Mouse (Mus musculus): ENCODE measurements around the gene Zdhhc19. TPM values are rescaled to one million over a fixed set of nuclear protein-coding genes. Genes with fewer than 3 reads are reported as not detected.

The Zdhhc19 gene
- total and polyA plus RNA-seq, 3 experiments, result 0.58 to 1.4 TPM; not detected in 1

GRCm38 (mm10) chr16:32511338-32511734, 15.3 kb downstream of the Zdhhc19 start (continued):
- TF ChIP-seq MAX (IDR thresholded peaks at IDR 0.05; ENCODE audit: low read length), result no peak
- no peak for TF ChIP-seq POLR2AphosphoS5 (IDR thresholded peaks at IDR 0.05; ENCODE audit: borderline replicate concordance, low read depth, low read length)
- TF ChIP-seq ZNF384 (IDR thresholded peaks at IDR 0.05; ENCODE audit: low read depth, low read length), result no peak
- no peak for TF ChIP-seq ZKSCAN1 (IDR thresholded peaks at IDR 0.05; ENCODE audit: low read depth, low read length)

GRCm38 (mm10) chr16:32511827-32512490, 15.9 kb downstream of the Zdhhc19 start:
- no peak for DNase-seq (ENCODE audit: low read depth, low spot score)
- Histone ChIP-seq H3K36me3 (ENCODE audit: control insufficient read depth in 1 of 2, insufficient read depth in 2 of 2, low read length in 2 of 2) (peaks cover 0 to 39% of the 10 kb centered on the region in 2 experiments; a peak in 2 of 4 replicates), H3K9me3 (replicated peaks; ENCODE audit: insufficient read depth, low read length) (no peaks in the 10 kb centered on the region), H3K4me1 (ENCODE audit: control insufficient read depth in 1 of 2, insufficient read depth in 2 of 2, low read length in 2 of 2) (peaks cover 19 to 35% of the 10 kb centered on the region in 2 experiments), H3K4me3 (ENCODE audit: control insufficient read depth in 1 of 2, insufficient read depth in 1 of 2, low read depth in 2 of 2, low read length in 2 of 2) (no peak overlapping the region), H3K79me2 (ENCODE audit: control insufficient read depth, insufficient read depth, low read length, poor library complexity) (no peaks in the 10 kb centered on the region; the same call in 1 of the 2 replicates), H3K27me3 (ENCODE audit: control insufficient read depth in 1 of 2, insufficient read depth in 2 of 2, low read length in 2 of 2) (no peaks in the 10 kb centered on the region), H3K9ac (ENCODE audit: control insufficient read depth, low read depth, low read length, poor library complexity, severe bottlenecking) (no peak overlapping the region), H3K27ac (ENCODE audit: control insufficient read depth, low read depth, low read length) (no peak overlapping the region)
- TF ChIP-seq HCFC1 (IDR thresholded peaks at IDR 0.05; ENCODE audit: low read depth, low read length) (no peak), MYB (IDR thresholded peaks at IDR 0.05; ENCODE audit: low read depth, low read length) (no peak), USF1 (IDR thresholded peaks at IDR 0.05; ENCODE audit: low read depth, low read length) (no peak), NRF1 (IDR thresholded peaks at IDR 0.05; ENCODE audit: insufficient read depth, low read depth, low read length, poor library complexity, severe bottlenecking) (no peak), POLR2AphosphoS5 (IDR thresholded peaks at IDR 0.05; ENCODE audit: borderline replicate concordance, low read depth, low read length) (no peak), ELF1 (IDR thresholded peaks at IDR 0.05; ENCODE audit: low read depth, low read length) (no peak), TAL1 (IDR thresholded peaks at IDR 0.05; ENCODE audit: low read length) (no peak), ZKSCAN1 (IDR thresholded peaks at IDR 0.05; ENCODE audit: low read depth, low read length) (no peak), POLR2AphosphoS2 (IDR thresholded peaks at IDR 0.05; ENCODE audit: low read length) (no peak), RCOR1 (IDR thresholded peaks at IDR 0.05; ENCODE audit: low read depth, low read length) (no peak), MXI1 (IDR thresholded peaks at IDR 0.05; ENCODE audit: low read depth, low read length) (no peak), GATA1 (IDR thresholded peaks at IDR 0.05; ENCODE audit: low read depth, low read length) (no peak), CTCF (IDR thresholded peaks at IDR 0.05 in 2 of 3, conservative IDR thresholded peaks at IDR 0.05 in 1 of 3; ENCODE audit: control insufficient read depth in 1 of 3, insufficient read depth in 1 of 3, low read depth in 2 of 3, low read length in 3 of 3, poor library complexity in 1 of 3, severe bottlenecking in 1 of 3) (no peak), ETS1 (IDR thresholded peaks at IDR 0.05; ENCODE audit: low read depth, low read length) (no peak), KAT2A (conservative IDR thresholded peaks at IDR 0.05; ENCODE audit: low read depth, low read length) (no peak), MAZ (IDR thresholded peaks at IDR 0.05; ENCODE audit: low read depth, low read length) (no peak), CHD2 (IDR thresholded peaks at IDR 0.05; ENCODE audit: low read length) (no peak), BHLHE40 (IDR thresholded peaks at IDR 0.05; ENCODE audit: borderline replicate concordance, low read depth, low read length) (no peak), E2F4 (IDR thresholded peaks at IDR 0.05; ENCODE audit: borderline replicate concordance, low read depth, low read length) (no peak), EP300 (IDR thresholded peaks at IDR 0.05; ENCODE audit: low read depth in 1 of 2, low read length in 2 of 2) (no peak)

Data from MEL (cell line).